Mouse (Mus musculus) hindbrain, embryonic 13.5 days (tissue): Measurements from ENCODE around the gene Prune2. TPM values are rescaled to one million over a fixed set of nuclear protein-coding genes. Genes with fewer than 3 reads are reported as not detected.

Experiments used
- ATAC-seq: fragments of 200-750 bp; cut with Nextera tagmentation; 2 replicates; pipeline ENCODE4 v1.8.0; 2017; ENCODE audit warnings: moderate TSS enrichment; ENCODE audit not compliant: low FRiP score
- H3K27ac ChIP-seq: fragments of 300-500 bp; sonication (generic); 2 replicates; pipeline ENCODE4 v1.5.1; 2015; ENCODE audit warnings: inconsistent platforms, mild to moderate bottlenecking, moderate library complexity
- H3K27me3 ChIP-seq: fragments of 300-500 bp; sonication (generic); 2 replicates; pipeline ENCODE4 v1.6.1; 2015; ENCODE audit warnings: mild to moderate bottlenecking, inconsistent platforms
- H3K36me3 ChIP-seq: fragments of 300-500 bp; sonication (generic); 2 replicates; pipeline ENCODE4 v1.6.1; 2015; ENCODE audit warnings: mild to moderate bottlenecking, inconsistent platforms
- H3K4me1 ChIP-seq: fragments of 300-500 bp; sonication (generic); replicated peaks from 2 replicates; pipeline ENCODE4 v1.6.1; 2015; ENCODE audit warnings: inconsistent platforms
- H3K4me2 ChIP-seq: fragments of 300-500 bp; sonication (generic); 2 replicates; pipeline ENCODE4 v1.6.1; 2015; ENCODE audit warnings: inconsistent platforms, mild to moderate bottlenecking, moderate library complexity
- H3K4me3 ChIP-seq: fragments of 300-500 bp; sonication (generic); 2 replicates; pipeline ENCODE4 v1.5.1; 2015; ENCODE audit warnings: mild to moderate bottlenecking, inconsistent platforms
- H3K9ac ChIP-seq: fragments of 300-500 bp; sonication (generic); 2 replicates; pipeline ENCODE4 v1.6.1; 2015; ENCODE audit warnings: mild to moderate bottlenecking, inconsistent platforms
- H3K9me3 ChIP-seq: fragments of 300-500 bp; sonication (generic); 2 replicates; pipeline ENCODE4 v1.6.1; 2016; ENCODE audit warnings: inconsistent platforms
- WGBS: fragments of 180-500 bp; shearing (Covaris S2); methylation state at CpG from one replicate; pipeline ENCODE4 v1.1.7; 2015; 5-methylcytosine and 5-hydroxymethylcytosine counted together
- polyA plus RNA-seq: library from polyadenylated mRNA; unstranded; fragments of >200 nt; fragmentation: Nextera tagmentation; extraction: Ambion mirVana; gene quantifications from 2 replicates; pipeline ENCODE4 v1.2.1, GENCODE M21; 2015

Prune2 gene
- polyA plus RNA-seq, 1 experiment from 2014 or later = 6.2 TPM

DNA sequence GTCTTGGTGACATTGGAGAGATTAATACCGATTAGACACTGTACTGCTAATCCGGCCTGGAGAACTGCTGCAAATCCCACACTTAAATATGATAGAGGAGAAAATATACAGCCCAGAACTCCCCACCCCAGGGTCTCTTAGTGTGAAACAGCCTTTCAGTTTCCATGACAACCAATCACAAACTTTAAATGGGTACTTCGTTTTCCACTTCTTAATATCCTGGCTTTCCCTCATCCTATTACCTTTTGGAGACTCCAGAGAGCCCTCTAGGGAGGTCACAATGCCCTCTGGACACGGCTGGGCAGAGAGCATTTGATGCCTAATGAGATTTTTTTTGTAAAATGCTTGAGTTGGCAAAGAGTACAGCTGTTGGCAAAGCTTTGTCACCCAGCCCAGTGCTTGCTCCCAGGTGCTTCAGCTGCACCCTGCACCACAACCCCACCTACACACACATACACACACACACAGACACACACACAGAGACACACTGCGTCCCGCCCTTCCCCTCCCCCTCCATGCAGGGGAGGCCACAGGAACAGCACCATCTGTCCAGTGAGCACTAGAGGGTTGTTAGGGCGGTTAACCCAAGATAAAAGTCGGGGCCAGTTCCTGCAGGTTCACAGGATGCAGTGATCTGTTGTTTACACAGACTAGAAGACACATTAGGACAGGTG lies 122.9 kb downstream of the Prune2 start:
- ATAC-seq = peak; percentile 46; the same call in 1 of the 2 replicates
- Histone ChIP-seq H3K4me1 (peaks cover 7% of the 10 kb centered on the region; the same call in 1 of the 2 replicates), H3K9me3 (no peaks in the 10 kb centered on the region), H3K4me2 (no peak overlapping the region), H3K27ac (no peak overlapping the region), H3K4me3 (no peak overlapping the region), H3K27me3 (no peaks in the 10 kb centered on the region), H3K9ac (no peak overlapping the region), H3K36me3 (no peaks in the 10 kb centered on the region)
- 46% methylated on average over 8 of the region's 8 CpGs for WGBS

GRCm38 (mm10) chr19:17081382-17081781 lies 125.5 kb downstream of the Prune2 start:
- H3K27me3 ChIP-seq = no peaks in the 10 kb centered on the region
- no peak overlapping the region for H3K27ac ChIP-seq
- WGBS = 75% methylated on average over 10 of the region's 10 CpGs
- H3K9ac ChIP-seq = no peak overlapping the region
- H3K36me3 ChIP-seq = no peaks in the 10 kb centered on the region
- H3K9me3 ChIP-seq = no peaks in the 10 kb centered on the region
- no peak for ATAC-seq
- no peak overlapping the region for H3K4me3 ChIP-seq
- peaks cover 7% of the 10 kb centered on the region; the same call in 1 of the 2 replicates for H3K4me1 ChIP-seq
- H3K4me2 ChIP-seq = no peak overlapping the region

DNA sequence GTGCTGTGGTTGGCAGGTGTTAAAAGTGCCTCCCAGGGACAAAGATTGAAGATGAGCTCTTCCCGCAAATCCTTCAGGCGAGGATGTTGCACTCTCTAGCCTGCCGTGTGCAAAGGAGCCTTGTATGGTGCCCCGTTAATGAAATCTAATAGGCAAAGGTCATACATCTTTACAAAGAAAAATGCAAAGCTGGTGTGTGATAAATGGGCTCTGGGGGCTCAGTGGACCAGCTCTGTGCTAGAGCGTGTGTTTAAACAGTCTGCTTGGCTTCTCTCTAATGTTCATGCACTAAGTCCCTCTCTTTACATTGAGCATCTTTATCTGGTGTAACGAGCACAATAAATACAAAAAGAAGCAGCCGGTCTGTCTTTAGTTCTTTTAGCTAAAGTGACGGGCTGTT lies 138.1 kb downstream of the Prune2 start:
- WGBS = 31% methylated on average over 8 of the region's 8 CpGs
- Histone ChIP-seq H3K27ac (no peak overlapping the region), H3K4me1 (peaks cover 8% of the 10 kb centered on the region), H3K9me3 (no peaks in the 10 kb centered on the region), H3K36me3 (no peaks in the 10 kb centered on the region), H3K4me2 (no peak overlapping the region), H3K4me3 (no peak overlapping the region), H3K9ac (no peak overlapping the region), H3K27me3 (no peaks in the 10 kb centered on the region)
- ATAC-seq = no peak

DNA sequence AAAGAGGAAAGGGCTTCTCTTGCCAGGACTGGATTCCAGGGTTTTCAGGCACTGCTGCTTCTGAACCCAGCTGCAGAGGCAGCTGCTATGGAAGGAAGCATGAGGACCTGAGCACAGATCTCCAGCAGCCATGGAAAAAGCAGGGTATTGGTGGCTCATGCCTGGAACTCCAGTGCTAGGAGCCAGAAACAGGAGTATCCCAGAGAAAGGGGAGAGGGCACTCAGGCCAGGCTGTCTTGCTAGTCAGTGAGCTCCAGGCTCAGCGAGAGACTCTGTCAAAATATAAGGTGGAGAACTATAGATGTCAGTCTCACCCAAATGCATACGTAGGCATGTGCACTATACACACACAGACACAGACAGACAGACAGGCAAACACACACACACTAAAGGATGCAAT lies 140.4 kb downstream of the Prune2 start:
- H3K4me1 ChIP-seq = peaks cover 8% of the 10 kb centered on the region
- no peak overlapping the region for H3K4me2 ChIP-seq
- no peaks in the 10 kb centered on the region for H3K36me3 ChIP-seq
- no peak overlapping the region for H3K9ac ChIP-seq
- no peaks in the 10 kb centered on the region for H3K9me3 ChIP-seq
- no peak for ATAC-seq
- H3K27me3 ChIP-seq = no peaks in the 10 kb centered on the region
- no peak overlapping the region for H3K27ac ChIP-seq
- no peak overlapping the region for H3K4me3 ChIP-seq
- 89% methylated on average over 2 of the region's 2 CpGs for WGBS

DNA sequence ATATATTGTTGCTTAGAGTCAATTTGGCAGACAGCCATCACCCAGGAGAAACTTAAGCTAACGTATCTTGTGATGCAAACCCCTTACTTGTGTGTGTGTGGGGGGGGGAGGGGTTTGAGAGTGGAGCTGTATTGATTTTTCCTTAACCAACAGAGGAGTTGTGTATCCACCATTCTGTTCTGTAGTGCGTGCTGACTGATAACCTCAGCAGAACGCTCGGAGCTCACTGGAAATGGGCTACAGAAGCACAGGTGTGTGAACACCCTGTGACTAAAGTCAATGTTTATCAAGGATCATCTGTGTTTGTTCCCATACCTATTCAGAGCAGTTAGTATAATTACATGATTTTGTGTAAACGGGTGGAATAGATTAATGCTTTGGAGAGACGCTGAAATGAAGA lies 141.3 kb downstream of the Prune2 start:
- Histone ChIP-seq H3K4me3 (no peak overlapping the region), H3K27me3 (no peaks in the 10 kb centered on the region), H3K4me2 (no peak overlapping the region), H3K4me1 (peaks cover 8% of the 10 kb centered on the region), H3K27ac (no peak overlapping the region), H3K9me3 (no peaks in the 10 kb centered on the region), H3K36me3 (no peaks in the 10 kb centered on the region), H3K9ac (no peak overlapping the region)
- no peak for ATAC-seq
- WGBS = 74% methylated on average over 6 of the region's 6 CpGs

GRCm38 (mm10) chr19:17108782-17109181 lies 152.9 kb downstream of the Prune2 start:
- Histone ChIP-seq H3K36me3 (no peaks in the 10 kb centered on the region), H3K27ac (no peak overlapping the region), H3K4me2 (no peak overlapping the region), H3K27me3 (no peaks in the 10 kb centered on the region), H3K9ac (no peak overlapping the region), H3K4me3 (no peak overlapping the region), H3K9me3 (no peaks in the 10 kb centered on the region), H3K4me1 (no peaks in the 10 kb centered on the region)
- 74% methylated on average over 8 of the region's 8 CpGs for WGBS
- no peak for ATAC-seq

DNA sequence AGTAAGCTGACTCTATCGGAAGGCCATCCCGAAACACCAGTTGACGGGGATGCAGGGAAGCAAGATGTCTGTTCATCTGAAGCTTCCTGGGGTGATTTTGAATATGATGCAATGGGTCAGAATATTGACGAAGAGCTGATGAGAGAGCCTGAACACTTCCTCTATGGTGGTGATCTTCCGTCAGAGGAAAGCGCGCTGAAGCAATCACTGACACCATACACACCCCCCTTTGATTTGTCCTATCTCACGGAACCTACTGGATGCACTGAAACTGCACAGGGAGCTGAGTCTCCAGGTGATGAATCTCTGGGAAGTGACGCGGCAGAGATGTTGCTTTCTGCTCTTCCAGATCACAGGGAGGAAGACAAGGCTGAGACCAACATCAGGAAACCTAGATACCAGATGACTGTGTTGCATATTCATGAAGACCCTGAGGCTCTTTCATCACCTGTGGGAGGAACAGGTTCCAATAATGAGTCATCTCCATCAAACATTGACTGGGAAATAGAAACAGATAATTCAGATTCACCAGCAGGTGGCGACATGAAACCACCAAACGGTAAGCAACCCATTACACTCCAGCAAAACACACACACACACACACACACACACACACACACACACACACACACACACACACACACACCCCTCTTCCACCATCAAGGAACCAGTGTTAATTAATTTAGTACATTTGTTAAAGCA lies 168.3 kb downstream of the Prune2 start:
- H3K9ac ChIP-seq = no peak overlapping the region
- no peaks in the 10 kb centered on the region for H3K36me3 ChIP-seq
- no peaks in the 10 kb centered on the region; the same call in 1 of the 2 replicates for H3K27me3 ChIP-seq
- H3K27ac ChIP-seq = no peak overlapping the region
- no peaks in the 10 kb centered on the region for H3K9me3 ChIP-seq
- no peak overlapping the region for H3K4me2 ChIP-seq
- WGBS = 69% methylated on average over 12 of the region's 12 CpGs
- H3K4me1 ChIP-seq = no peaks in the 10 kb centered on the region
- no peak overlapping the region for H3K4me3 ChIP-seq
- peak; percentile 54; the same call in 1 of the 2 replicates for ATAC-seq

GRCm38 (mm10) chr19:17125380-17125779 lies 169.5 kb downstream of the Prune2 start:
- Histone ChIP-seq H3K9ac (no peak overlapping the region), H3K4me2 (no peak overlapping the region), H3K36me3 (no peaks in the 10 kb centered on the region), H3K27ac (no peak overlapping the region), H3K27me3 (no peaks in the 10 kb centered on the region; the same call in 1 of the 2 replicates), H3K4me1 (no peaks in the 10 kb centered on the region), H3K4me3 (no peak overlapping the region), H3K9me3 (no peaks in the 10 kb centered on the region)
- WGBS = 85% methylated on average over 7 of the region's 7 CpGs
- no peak for ATAC-seq

DNA sequence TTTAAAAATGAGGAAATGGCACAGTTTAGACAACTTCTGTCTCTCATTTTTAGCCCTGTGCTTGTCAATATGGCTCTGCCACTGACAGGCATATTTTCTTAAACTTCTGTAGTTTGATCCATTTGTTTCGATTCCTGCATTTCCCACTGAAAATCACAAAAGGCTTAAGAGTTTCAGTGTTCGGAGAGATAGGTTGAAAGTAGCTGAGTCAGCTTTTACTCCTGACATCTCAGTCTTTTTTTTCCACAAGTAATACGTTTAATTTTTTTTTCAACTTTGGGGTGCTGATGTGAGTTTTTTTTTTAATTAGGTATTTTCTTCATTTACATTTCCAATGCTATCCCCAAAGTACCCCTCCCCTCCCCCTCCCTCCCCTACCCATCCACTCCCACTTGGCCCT lies 174.6 kb downstream of the Prune2 start:
- H3K4me2 ChIP-seq = no peak overlapping the region
- no peaks in the 10 kb centered on the region for H3K9me3 ChIP-seq
- WGBS = 91% methylated on average over 3 of the region's 3 CpGs

DNA sequence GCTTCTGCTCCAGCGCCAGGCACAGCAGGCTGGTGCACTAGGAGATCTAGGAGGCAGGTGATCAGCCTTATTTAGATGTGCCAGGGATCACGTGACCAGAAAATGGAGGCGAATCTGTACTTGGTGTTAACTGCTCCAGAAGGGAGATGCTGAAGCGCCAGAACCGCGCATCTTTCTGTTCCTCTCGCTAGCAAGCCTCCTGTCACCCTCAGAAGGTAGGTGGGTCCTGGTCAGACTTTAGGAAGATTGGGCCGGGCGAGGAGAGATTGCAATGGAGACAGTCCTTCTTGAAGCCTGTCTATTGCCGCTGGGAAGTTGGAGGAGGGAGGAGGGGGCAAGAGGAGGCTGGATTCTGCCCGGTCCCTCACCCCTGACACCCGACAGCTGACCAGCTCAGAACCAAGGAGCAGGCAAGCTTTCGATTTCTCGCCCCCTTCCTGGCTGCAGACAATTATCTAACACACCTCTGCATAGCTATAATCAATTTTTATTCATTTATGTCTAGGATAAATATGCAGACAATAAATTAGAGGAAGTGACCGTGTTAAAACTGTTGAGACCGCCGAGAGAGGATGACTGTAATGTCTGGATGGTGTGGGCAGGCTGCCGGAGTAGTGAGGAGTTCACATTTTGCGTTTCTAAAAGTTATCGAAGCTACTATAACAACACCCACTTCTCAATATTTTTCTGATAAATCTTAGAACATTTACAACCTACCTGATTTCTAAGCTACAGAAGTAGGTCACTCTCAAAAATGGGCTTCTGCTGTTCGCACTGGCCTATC lies 181.0 kb downstream of the Prune2 start:
- peak; percentile 92 for ATAC-seq
- 10% methylated on average over 21 of the region's 21 CpGs for WGBS
- Histone ChIP-seq H3K9me3 (no peaks in the 10 kb centered on the region), H3K27me3 (no peaks in the 10 kb centered on the region), H3K4me1 (no peaks in the 10 kb centered on the region; the same call in 1 of the 2 replicates), H3K27ac (no peak overlapping the region), H3K4me3 (peak overlapping the region; percentile 46), H3K36me3 (no peaks in the 10 kb centered on the region), H3K9ac (peak overlapping the region; percentile 69), H3K4me2 (peak overlapping the region; percentile 70)

More for the DNA sequence above, 174.6 kb downstream of the Prune2 start:
- no peaks in the 10 kb centered on the region for H3K27me3 ChIP-seq
- no peaks in the 10 kb centered on the region for H3K4me1 ChIP-seq
- H3K27ac ChIP-seq = no peak overlapping the region
- H3K4me3 ChIP-seq = no peak overlapping the region
- ATAC-seq = no peak
- H3K36me3 ChIP-seq = no peaks in the 10 kb centered on the region
- no peak overlapping the region for H3K9ac ChIP-seq

- no peaks in the 10 kb centered on the region for H3K9me3 ChIP-seq
Observed at GRCm38 (mm10) chr19:17137656-17138055, 181.7 kb downstream of the Prune2 start.

More at GRCm38 (mm10) chr19:17137656-17138055, 181.7 kb downstream of the Prune2 start:
- ATAC-seq = 0 out of 2 replicates have a peak, but pooled peaks have one; percentile 43
- Histone ChIP-seq H3K9ac (no peak overlapping the region), H3K4me3 (no peak overlapping the region; the same call in 1 of the 2 replicates), H3K4me2 (peak overlapping the region; percentile 70), H3K36me3 (no peaks in the 10 kb centered on the region), H3K27me3 (no peaks in the 10 kb centered on the region), H3K4me1 (no peaks in the 10 kb centered on the region; the same call in 1 of the 2 replicates), H3K27ac (no peak overlapping the region)
- 45% methylated on average over 1 of the region's 2 CpGs for WGBS
